Mouse (Mus musculus) hindbrain, embryonic 13.5 days (tissue): ENCODE results near the gene Rnf26. TPM values are rescaled to one million over a fixed set of nuclear protein-coding genes. Genes with fewer than 3 reads are reported as not detected.

Experiments
- polyA plus RNA-seq: library from polyadenylated mRNA; unstranded; fragments of >200 nt; fragmentation: Nextera tagmentation; extraction: Ambion mirVana; gene quantifications from 2 replicates; pipeline ENCODE4 v1.2.1, GENCODE M21; 2015

The Rnf26 gene
- polyA plus RNA-seq, 1 experiment from 2014 or later: 27.9 TPM

Other genes starting within 250 kb of the Rnf26 start
- gene Thy1, start 70.1 kb downstream of the Rnf26 start, polyA plus RNA-seq: 0.27 and 0.55 TPM in 2 replicates
- 8.1 and 12.2 TPM in 2 replicates for gene Usp2, start 46.5 kb downstream of the Rnf26 start, polyA plus RNA-seq
- gene Mfrp, start 11.8 kb downstream of the Rnf26 start, polyA plus RNA-seq: 0.22 TPM in 1 of 2 replicates, not detected in the other
- gene C1qtnf5, start 6.3 kb downstream of the Rnf26 start, polyA plus RNA-seq: 3.2 and 5.3 TPM in 2 replicates
- gene Gm49380, start within 50 bp of the Rnf26 start, polyA plus RNA-seq: 0.12 and 0.49 TPM in 2 replicates
- 13.1 and 14.0 TPM in 2 replicates for gene Mcam, start 21.0 kb upstream of the Rnf26 start, polyA plus RNA-seq
- 21.5 and 24.4 TPM in 2 replicates for gene Cbl, start 120.5 kb upstream of the Rnf26 start, polyA plus RNA-seq
- not detected in 2 replicates for gene Ccdc153, start 127.2 kb upstream of the Rnf26 start, polyA plus RNA-seq
- gene Pdzd3, start 138.0 kb upstream of the Rnf26 start, polyA plus RNA-seq: 0.17 and 0.48 TPM in 2 replicates
- 4.4 TPM in 2 replicates for gene Nlrx1, start 155.1 kb upstream of the Rnf26 start, polyA plus RNA-seq
- 18.0 and 20.1 TPM in 2 replicates for gene Abcg4, start 175.1 kb upstream of the Rnf26 start, polyA plus RNA-seq
- 31.4 and 36.6 TPM in 2 replicates for gene Hinfp, start 192.2 kb upstream of the Rnf26 start, polyA plus RNA-seq
- gene C2cd2l, start 206.8 kb upstream of the Rnf26 start, polyA plus RNA-seq: 19.1 and 21.6 TPM in 2 replicates
- gene Dpagt1, start 212.5 kb upstream of the Rnf26 start, polyA plus RNA-seq: 37.0 and 40.4 TPM in 2 replicates
- 145 and 151 TPM in 2 replicates for gene H2afx, start 221.2 kb upstream of the Rnf26 start, polyA plus RNA-seq
- 66.8 and 70.8 TPM in 2 replicates for gene Hmbs, start 230.7 kb upstream of the Rnf26 start, polyA plus RNA-seq
- 36.2 and 38.0 TPM in 2 replicates for gene Vps11, start 248.2 kb upstream of the Rnf26 start, polyA plus RNA-seq